Mouse (Mus musculus): ENCODE measurements around the gene Capn3.

Capn3 gene

DNA sequence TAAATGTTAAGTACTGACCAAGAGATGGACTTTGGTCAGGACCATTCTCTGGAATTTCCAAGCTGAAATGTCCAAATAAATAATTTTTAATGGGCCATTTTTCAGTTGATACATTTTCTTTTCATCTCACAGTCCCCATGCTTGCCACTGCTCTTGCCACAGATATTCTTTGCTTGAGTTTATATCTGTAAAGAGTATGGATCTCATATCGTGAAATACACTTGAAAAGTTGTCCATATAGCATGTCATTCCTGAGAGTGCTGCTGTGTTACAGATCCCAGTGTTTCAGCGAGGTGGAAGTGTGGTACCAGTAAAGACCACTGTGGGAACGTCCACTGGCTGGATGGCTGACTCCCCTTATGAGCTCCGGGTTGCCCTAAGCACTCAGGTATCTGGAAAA is at the start of gene Capn3:
TSS of gene Capn3 (plus strand) at position 301 of the 400 bp plus-strand sequence.
- no peak for DNase-seq

DNA sequence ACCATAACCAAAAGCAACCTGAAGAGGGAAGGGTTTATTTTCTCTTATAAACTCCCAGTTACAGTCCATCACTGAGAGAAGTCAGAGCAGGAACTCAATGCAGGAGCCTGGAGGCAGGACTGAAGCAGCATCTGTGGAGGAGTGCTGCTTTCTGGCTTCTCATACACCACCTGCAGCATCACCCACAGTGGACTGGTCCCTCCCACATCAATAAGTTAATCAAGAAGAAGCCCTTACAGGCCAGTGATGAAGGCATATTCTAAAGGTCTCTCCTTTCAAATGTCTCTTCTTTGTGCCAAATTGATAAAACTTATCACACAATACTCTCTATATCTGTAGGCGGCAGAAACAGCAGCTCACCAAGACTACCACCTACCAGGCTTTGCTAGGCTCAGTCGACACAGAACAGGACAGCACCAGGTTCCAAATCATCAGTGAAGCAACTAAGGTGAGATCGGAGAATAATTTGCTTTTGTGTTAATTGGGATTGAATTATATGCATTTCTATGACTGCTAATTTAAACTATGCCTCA is 44.7 kb upstream of the Capn3 start:
- DNase-seq: no peak

DNA sequence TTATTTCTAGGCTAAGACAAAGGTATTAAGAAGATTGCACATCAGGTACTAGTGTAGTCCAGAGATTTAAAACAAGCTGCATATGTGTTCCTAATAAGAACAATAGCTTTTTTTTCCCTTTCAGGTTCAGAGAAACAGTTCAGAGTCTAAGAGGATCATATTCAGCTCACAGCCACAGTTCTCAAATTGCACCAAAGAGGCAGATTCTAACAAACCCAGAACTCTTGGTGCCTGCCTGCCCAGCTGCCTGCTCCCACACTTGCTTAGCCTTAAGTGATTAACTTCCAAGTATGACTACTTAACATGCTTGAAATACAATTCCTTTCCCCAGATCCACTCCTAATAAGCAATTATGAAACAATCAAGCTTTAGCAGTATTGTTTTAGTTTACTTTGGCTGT is 41.7 kb upstream of the Capn3 start:
- no peak for DNase-seq

DNA sequence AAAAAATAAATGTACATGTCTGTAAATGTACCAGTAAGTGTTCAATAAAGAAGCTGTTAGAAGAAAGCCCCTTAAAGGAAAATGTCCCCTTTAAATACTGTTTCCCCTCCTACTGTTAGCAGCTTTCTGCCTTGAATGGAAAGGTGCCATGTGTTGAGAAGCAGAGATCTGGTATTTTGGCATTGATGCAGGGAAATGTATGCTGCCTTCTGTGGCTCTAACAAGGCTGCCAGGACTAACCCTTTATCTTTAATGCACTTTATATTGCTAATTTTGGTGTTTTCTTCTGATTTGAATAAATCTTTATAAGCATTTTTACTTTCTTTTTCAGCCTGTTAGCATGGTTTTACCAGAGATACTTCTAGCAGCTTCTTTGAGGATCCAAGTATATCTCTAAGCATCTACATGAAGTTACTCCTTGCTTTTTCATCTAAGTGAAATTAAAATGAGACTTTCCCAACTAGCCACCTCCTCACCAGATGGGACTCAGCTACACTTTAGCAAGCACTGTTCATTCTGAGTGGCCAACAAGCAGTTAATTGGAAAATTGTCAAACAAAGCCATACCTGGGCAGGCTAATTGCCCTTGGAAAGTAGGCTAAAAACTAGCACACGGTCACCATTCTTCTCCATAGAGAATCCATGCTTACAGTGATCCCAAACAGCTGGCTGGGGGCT is 40.9 kb upstream of the Capn3 start:
- DNase-seq: peak; percentile 87

DNA sequence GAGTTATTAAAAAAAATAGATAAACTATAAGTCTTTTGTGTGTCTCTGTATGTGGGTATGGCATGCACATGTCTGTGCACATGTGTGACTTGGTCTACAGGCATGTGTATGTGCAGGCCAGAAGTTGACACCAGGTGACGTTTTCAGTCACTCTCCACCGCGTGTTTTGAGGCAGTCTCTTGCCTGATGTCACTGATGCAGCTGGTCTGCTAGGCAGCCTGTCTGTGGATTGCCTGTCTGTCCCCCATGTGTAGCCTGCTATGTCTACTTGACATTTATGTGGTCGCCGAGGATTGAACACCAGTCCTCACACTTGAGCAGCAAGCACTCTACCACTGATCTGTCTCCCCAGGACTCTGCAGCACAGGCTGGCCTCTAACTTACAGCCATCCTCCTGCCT is 31.4 kb upstream of the Capn3 start:
- DNase-seq: no peak

DNA sequence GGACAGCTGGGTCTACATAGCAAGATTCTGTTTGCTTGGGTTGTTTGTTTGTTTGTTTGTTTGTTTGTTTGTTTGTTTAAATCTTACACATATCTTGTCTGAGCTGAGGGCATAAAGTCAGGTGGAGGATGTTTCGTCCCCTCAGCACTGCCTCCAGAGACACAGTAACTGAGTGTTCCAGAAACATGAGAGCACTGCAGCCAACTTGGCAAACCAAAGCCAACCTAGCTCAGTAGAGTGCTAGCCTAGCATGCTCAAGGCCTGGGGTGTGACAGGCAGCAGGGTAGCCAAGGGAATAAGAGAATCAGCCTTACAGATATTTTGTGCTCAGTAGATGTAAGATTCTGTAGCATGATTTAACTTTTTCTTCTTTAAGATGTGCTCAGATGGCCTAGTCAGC is 11.3 kb upstream of the Capn3 start:
- DNase-seq: no peak

DNA sequence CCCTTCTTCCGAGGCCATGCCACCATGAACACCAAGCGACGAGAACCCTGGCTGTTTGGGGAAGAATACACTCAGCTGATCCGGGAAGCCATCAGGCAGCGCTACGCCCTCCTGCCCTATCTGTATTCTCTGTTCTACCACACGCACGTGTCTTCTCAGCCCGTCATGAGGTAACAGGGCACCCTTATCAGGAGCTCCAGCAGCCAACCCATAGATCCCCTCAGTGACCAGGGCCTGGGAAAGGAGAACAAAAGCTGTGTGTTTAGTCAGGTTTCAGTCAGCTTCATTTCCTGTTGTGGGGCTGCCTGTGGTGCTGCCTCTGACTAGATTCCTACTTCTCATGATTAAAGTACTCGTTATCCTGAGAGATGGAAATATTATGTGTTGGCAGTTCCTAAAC is 9.4 kb upstream of the Capn3 start:
- no peak for DNase-seq

DNA sequence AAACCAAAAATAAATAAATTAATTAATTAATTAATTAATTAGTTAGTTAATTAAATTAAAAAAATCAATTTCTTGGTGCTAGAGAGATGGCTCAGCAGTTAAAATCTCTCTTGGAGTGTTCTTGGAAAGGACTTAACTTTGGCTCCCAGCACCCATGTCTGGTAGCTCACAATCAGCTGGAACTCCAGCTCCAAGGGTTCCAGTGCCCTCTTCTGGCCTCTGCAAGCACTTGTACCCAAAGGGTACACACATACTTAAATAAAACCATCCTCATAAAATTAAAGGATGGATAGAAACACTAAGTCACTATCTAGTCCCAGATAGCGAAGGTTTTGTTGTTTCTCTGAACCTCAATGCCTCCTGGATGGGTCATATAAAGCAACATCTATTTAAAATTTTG is 8.5 kb upstream of the Capn3 start:
- DNase-seq: no peak

DNA sequence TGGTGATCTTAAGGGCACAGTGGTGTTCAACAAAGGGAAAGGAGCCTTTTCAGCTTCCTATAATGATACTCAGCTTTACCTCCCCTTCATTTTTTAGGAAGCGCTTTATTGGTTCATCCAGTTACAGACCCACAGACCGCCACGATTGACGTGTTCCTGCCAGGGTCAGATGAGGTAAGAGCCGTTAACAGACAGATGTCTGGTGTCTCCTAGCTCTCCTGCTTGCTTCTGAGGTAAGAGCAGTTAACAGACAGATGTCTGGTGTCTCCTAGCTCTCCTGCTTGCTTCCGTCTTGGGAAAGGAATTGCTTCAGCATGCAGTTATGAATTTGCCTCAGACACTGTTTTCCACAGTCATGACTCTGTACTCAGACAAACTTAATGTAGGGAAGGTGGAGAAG is 5.1 kb upstream of the Capn3 start:
- DNase-seq: no peak

DNA sequence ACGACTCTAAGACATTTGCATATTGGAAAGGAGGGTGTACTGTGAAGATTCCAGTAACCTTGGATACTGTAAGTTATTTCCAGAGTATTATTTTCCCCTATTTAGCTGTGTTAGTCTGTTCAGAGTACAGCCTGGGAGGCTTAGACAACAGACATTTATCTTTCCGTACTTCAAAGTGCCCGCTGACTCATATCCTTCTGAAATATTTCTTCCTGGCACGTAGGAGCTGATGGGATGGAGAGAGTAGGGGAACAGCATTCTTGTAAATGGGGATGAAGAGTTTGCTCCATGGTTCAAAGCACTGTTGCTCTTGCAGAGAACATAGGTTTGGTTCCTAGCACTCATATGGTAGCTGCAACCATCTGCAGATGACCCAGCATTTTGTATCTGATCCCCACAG is 3.2 kb upstream of the Capn3 start:
- no peak for DNase-seq

DNA sequence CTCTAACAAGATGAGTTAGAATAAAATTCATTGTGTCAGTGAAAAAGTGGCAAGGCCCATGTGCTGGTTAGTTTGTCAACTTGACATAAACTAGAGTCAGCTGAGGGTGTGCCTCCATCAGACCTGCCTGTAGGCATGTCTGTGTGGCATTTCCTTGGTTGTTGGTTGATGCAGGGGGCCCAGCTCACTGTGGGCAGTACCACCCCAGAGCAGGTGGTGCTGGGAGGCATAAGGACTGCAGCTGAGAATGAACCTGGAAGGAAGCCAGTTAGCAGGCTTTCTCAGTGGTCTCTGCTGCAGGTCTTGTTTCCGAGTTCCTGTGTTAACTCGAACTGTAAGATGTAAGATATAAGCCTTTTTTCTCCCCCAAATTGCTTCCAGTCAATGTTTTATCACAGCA is 832 bp upstream of the Capn3 start:
- no peak for DNase-seq

DNA sequence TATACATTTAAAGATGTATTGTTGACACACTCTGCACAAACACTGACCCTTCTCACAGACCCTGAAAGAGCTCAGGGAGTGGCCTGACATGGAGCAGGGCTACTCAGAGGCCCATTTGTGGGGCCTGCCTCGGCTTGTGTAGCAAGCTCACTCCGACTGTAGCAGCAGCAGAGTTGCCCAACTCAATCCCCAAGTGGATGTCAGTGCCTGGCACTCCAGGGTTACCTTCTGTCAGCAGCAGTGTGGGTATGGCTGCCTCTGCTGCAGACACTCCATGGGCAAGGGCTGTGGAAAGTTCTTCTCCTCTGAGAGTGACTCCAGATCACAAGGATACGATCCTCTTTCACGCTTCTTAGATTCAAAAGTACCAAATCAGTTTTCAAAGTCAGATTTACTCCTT is 4.4 kb downstream of the Capn3 start:
- no peak for DNase-seq

DNA sequence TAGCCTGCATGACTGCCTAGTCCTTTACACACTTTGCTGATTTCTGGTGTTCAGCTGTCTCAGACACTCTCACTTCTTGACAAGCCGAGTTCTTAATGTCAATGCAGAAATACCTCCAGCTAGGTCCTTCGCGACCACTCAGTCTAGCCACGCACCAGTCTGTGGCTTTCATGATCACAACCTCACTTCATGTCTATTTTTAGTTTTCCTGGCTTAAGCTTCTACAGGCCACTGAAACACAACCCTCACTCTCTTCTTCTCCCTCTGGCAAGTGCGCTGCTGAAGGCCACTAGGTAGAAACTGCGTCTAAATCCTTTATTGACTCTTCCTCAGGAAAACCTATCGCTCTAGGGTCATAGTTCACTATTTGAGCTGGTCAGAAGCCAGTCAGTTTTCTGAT is 7.5 kb downstream of the Capn3 start:
- DNase-seq: no peak

DNA sequence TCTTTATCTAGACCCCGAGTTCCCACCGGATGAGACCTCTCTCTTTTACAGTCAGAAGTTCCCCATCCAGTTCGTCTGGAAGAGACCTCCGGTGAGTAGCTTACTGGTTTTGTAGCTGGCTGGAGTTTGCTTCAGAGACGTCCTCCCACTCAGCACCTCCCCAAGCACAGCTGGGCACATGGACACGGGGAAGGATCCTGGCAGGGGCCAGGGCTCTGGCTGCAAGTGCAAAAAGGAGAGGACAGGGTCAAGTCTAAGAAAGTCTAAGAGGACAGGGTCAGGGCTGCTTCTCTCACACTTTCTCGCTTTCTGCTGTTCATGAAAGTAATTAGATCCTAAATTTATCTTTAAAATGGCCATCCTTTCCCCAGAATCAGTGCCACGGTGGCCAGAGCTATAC is 8.3 kb downstream of the Capn3 start:
- no peak for DNase-seq

DNA sequence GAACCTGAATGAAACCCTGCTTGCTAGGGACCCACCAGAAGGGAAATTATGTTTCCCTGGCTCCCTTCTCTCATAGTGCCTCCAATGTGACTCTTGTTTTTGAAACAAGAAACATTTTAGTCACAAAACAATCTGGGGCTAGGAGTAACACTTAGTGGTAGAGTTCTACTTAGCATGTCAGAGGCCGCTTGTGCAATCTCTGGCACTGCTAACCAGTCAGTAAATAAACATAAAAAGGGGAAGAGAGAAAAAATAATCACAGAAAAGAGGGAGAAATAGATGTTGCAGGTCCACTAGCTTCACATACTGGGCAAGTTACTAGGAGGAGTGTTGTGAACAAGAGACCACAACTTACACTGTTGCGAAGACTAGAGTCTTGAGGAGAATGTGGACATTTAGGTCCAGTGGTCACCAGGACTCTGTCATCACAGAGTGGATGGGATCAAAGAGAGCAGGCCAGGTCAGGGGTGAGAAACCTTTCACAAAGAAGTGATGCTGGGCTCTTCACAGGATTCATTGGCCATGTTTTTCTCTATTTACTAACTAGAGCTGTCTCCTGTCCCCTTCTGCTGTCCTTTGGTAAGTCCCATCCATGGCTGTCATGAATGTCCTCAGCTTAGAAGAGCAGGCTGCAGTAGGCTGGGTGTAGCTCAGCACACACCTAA is 9.0 kb downstream of the Capn3 start:
- no peak for DNase-seq

DNA sequence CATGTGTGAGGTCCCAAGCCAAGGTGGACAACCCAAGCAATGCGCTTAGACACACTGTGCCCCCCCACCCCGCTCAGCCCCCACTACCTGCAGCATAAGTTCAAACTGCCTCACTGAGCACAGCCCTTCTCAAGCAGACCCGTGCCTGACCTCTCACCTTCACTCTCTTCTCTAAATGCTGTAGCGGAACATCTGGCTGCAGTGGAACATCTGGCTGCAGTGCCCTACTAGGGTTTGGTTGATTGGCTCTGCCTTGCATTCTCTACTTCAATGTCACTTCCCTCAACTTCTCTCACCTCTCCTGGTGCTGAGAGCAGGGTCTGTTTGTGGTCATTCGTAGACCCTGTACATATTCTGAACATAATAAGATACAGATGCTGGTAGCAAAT is 9.6 kb downstream of the Capn3 start:
- no peak for DNase-seq

DNA sequence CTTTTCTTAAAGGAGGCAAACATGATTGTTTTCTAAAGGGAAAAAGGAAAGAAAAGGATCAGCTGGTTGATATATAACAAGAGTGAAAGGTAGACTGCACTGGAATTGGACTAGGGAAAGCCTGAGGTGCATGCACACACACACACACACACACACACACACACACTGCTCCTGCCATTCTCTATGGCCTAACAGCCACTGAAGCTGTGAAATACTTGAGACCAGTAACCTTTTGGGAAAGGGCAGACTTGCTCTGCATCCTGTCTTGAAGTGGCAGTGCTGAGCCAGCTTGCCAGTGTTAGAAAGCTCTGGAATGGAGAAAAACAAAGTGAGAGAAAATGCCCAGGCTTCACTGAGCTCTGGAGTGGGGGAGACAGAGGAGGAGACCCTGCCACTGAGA is 12.2 kb downstream of the Capn3 start:
- no peak for DNase-seq

DNA sequence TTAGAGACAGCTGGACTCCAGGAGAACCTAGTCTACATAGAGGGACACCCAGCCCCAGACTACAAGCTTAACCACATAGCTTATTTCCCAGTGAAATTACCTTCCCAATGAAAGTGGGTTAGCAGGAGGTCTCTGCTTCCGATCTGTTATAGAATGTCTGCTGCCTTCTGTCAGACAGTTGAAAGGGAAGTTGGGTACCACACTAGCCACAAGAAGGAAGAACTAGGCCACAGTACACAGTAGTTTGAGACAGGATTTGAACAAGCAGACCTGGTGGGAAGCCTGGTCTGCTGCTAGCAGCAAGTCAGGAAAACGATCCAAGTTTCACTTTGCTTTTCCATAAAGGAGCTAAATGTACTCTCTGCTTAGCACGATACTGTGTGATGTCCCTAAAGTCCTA is 13.4 kb downstream of the Capn3 start:
- no peak for DNase-seq

DNA sequence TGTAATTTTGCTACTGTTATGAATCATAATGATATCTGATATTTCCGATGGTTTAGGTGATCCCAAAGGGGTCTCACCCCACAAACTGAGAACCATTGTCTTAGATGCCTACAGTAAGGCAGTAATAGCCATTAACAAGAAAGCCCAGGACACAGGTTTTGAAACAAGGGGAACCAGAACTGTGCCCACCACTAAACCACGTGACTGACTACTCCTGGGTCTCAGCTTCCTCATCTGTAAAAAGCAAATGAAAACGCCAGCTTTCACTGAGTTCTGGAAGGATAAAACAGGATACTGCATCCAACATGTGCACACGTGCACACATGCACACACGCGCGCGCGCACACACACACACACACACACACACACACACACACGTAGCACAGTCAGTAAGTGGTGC is 13.9 kb downstream of the Capn3 start:
- no peak for DNase-seq

DNA sequence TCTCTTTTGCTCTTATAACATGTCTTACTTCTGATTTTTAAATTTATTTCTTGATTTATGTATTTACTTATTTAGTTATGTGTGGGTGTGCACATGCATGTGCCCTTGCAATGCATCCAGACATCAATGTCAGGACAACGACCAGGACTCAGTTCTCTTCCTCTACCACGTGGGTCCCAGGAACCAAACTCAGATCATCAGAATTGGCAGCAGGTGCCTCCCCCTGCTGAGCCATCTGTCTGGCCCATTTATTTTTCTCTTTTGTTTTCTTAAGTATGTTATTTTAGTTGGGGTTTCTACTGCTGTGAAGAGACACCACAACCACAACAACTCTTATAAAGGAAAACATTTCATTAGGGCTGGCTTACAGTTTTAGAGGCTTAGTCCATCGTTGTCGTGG is 15.0 kb downstream of the Capn3 start:
- DNase-seq: peak; percentile 73

DNA sequence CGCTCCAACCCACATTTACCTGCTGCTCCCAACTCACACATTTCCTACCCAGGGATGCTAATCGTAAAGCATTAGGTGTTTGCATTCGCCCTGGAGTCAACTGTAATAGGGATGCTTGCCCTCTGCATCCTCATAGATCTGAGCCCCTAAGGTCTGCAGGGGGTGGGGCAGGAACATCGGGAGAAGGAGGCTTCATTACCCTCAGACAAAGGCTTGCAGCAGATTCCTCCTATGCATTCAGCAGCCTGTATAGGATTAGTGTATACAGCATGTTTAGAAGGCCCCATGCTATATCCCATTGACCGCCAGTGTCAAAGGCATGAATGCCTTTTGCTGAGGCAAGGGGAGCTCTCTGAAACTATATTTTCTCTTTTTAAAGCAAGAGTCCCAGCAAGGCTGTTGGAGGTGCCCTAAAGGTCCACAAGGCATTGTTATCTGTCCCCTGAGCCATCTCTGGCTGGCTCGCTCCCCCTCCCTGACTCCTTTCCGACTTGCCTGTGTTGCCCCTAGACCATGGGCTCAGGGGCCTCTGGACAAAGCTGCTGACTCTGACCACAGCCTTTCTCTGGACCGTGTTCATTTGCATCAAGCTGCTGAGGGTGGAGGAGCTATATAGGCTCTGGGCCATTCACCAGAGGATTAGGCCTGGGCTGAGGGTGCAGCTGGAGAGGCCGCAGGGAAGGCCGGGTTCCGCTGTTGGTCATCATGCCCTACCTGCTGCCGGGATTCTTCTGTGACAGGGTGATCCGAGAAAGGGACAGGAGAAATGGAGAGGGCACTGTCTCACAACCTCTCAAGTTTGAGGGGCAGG is 20.7 kb downstream of the Capn3 start:
- DNase-seq: no peak

DNA sequence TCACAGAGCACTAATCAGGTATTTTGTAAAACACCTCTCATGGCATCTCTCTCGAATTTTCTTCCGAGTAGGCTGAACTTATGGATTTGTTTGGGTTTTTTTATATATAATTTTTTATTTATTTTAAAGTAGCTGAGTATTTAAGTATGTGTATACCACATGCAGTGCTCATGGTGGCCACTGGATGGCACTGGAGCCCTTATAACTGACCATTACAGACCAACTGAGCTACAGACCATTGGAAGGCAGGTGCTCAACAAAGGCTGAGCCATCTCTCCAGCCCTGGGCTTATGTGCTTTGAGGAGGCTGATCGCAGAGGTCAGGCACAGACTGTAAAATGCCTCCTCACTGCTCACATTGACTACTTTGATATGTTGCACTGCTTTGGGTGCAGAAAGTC is 22.8 kb downstream of the Capn3 start:
- DNase-seq: peak; percentile 59

DNA sequence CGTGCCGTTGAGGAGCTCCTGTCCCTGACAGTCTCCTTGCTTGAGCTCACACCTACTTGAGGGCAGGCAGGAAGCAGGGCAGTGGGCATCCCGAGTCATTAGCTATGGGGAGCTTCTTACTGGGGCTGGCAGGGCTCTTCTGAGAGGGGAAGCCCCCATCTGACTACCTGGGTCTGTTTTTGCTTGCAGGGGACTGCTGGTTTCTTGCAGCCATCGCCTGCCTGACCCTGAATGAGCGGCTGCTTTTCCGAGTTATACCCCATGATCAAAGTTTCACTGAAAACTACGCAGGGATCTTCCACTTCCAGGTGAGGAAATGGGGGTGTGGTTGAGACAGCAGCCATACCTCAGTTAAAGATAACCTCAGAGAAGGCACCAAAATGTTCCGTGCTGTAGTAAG is 26.1 kb downstream of the Capn3 start:
- no peak for DNase-seq
